Mouse (Mus musculus): ENCODE results near the gene Rfc2. TPM values are rescaled to one million over a fixed set of nuclear protein-coding genes. Genes with fewer than 3 reads are reported as not detected.

Gene Rfc2
- total RNA-seq, 2 experiments from 2014 or later: 201 to 284 TPM

- no peak for ATAC-seq (replicated peaks; ENCODE audit: poor library complexity, severe bottlenecking)
Observed at GRCm38 (mm10) chr5:134560450-134561171, 20.6 kb upstream of the Rfc2 start.

- no peak for ATAC-seq (replicated peaks; ENCODE audit: poor library complexity, severe bottlenecking)
Observed at GRCm38 (mm10) chr5:134564272-134564671, 16.9 kb upstream of the Rfc2 start.

- no peak for ATAC-seq (replicated peaks; ENCODE audit: poor library complexity, severe bottlenecking)
Observed at GRCm38 (mm10) chr5:134565696-134566095, 15.5 kb upstream of the Rfc2 start.

- peak; percentile 59 for ATAC-seq (replicated peaks; ENCODE audit: poor library complexity, severe bottlenecking)
Observed at GRCm38 (mm10) chr5:134567445-134567844, 13.7 kb upstream of the Rfc2 start.

- ATAC-seq (replicated peaks; ENCODE audit: poor library complexity, severe bottlenecking): no peak
Observed at GRCm38 (mm10) chr5:134568030-134568429, 13.1 kb upstream of the Rfc2 start.

GRCm38 (mm10) chr5:134568964-134569491 is 12.1 kb upstream of the Rfc2 start:
- ATAC-seq (replicated peaks; ENCODE audit: poor library complexity, severe bottlenecking): peak; percentile 17

- ATAC-seq (replicated peaks; ENCODE audit: poor library complexity, severe bottlenecking): peak; percentile 39
Observed at GRCm38 (mm10) chr5:134571730-134572507, 9.2 kb upstream of the Rfc2 start.

- peak; percentile 55 for ATAC-seq (replicated peaks; ENCODE audit: poor library complexity, severe bottlenecking)
Observed at GRCm38 (mm10) chr5:134572508-134573214, 8.5 kb upstream of the Rfc2 start.

- ATAC-seq (replicated peaks; ENCODE audit: poor library complexity, severe bottlenecking): no peak
Observed at GRCm38 (mm10) chr5:134575833-134576232, 5.3 kb upstream of the Rfc2 start.

- ATAC-seq (replicated peaks; ENCODE audit: poor library complexity, severe bottlenecking): no peak
Observed at GRCm38 (mm10) chr5:134576517-134577220, 4.5 kb upstream of the Rfc2 start.

GRCm38 (mm10) chr5:134577534-134577933 is 3.6 kb upstream of the Rfc2 start:
- ATAC-seq (replicated peaks; ENCODE audit: poor library complexity, severe bottlenecking): no peak

GRCm38 (mm10) chr5:134579135-134579534 is 2.0 kb upstream of the Rfc2 start:
- no peak for ATAC-seq (replicated peaks; ENCODE audit: poor library complexity, severe bottlenecking)

GRCm38 (mm10) chr5:134582221-134582907 is 1.2 kb downstream of the Rfc2 start:
- ATAC-seq (replicated peaks; ENCODE audit: poor library complexity, severe bottlenecking): peak; percentile 95

- no peak for ATAC-seq (replicated peaks; ENCODE audit: poor library complexity, severe bottlenecking)
Observed at GRCm38 (mm10) chr5:134583006-134583883, 2.1 kb downstream of the Rfc2 start.

- no peak for ATAC-seq (replicated peaks; ENCODE audit: poor library complexity, severe bottlenecking)
Observed at GRCm38 (mm10) chr5:134583884-134584213, 2.7 kb downstream of the Rfc2 start.

GRCm38 (mm10) chr5:134584798-134585197 is 3.6 kb downstream of the Rfc2 start:
- ATAC-seq (replicated peaks; ENCODE audit: poor library complexity, severe bottlenecking): peak; percentile 45

GRCm38 (mm10) chr5:134589900-134590299 is 8.7 kb downstream of the Rfc2 start:
- peak; percentile 82 for ATAC-seq (replicated peaks; ENCODE audit: poor library complexity, severe bottlenecking)

- peak; percentile 57; the same call in 1 of the 2 replicates for ATAC-seq (replicated peaks; ENCODE audit: poor library complexity, severe bottlenecking)
Observed at GRCm38 (mm10) chr5:134592026-134592581, 10.9 kb downstream of the Rfc2 start.

Data from granulocyte monocyte progenitor cell, adult 5-6 weeks (primary cell).